Mouse (Mus musculus) frontal cortex, postnatal 36 days (tissue): ENCODE results near the gene Sgsm3.
"Not testable (repeated sequence)": the region's sequence is repeated elsewhere in the genome, so short reads cannot be mapped to it uniquely, and the experiment has no call there.

Source experiments
- DNase-seq, 2 experiments: peaks; one replicate each; pipeline ENCODE4 v3.0.0; 2022; ENCODE audit warnings: low spot score in 2 of 2

The Sgsm3 gene

DNA sequence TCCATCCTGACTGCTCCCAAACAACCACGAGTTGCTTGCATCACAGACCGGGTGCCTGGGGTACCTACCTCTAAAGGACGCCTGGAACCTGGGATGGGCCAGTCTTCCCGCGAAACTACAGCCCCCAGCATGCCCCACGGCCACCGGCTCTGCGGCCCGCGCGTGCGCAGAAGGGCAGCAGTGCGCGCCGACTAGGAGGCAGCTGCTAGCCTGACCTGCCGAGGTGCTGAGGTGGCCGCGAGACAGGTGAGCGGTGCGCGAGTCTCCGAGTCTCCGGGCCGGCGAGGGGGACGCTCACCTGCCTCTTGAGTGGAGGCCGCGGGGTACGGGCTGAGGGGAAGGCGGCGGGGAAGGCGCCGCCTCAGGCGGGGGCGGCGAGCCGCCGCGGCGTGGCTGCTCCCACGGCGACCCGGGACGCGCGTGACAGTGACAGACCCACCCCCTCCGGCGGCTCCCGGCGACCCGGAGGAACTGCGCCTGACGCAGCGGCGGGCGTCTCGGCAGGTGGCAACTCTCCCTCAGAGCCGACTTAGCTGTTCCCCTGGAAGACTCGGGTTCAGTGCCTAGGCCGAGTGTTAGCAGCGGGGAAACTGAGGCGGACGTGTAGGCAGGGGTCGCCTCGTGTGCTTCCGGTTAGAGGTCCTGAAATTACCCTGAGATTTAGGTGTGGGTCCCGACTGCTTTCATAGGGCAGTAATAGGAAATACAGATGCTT, at the start of gene Sgsm3:
TSS of gene Sgsm3 (plus strand) at position 146 of the 715 bp plus-strand sequence.
- peak; percentile 86 to 87 for DNase-seq

DNA sequence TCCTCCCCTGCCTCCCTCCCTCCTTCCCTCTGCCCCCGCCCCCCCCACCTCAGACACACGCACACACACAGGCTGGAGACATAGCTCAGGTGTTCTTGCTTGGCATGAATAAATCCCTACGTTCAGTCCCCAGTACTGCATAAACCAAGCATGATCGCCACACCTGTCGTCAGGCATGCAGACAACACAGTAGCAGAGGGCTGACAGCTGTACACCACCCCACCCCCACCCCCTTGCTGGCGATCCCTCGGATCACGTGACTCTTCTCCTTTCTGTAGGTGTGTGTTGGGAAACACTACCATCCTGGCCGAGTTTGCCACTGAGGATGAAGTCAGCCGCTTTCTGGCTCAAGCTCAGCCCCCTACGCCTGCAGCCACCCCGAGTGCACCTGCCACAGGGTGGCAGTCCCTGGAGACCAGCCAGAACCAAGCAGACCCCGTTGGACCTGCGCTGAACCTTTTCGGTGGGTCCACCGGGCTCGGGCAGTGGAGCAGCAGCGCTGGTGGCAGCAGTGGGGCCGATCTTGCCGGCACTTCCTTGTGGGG, 48.7 kb upstream of the Sgsm3 start:
- DNase-seq: no peak

DNA sequence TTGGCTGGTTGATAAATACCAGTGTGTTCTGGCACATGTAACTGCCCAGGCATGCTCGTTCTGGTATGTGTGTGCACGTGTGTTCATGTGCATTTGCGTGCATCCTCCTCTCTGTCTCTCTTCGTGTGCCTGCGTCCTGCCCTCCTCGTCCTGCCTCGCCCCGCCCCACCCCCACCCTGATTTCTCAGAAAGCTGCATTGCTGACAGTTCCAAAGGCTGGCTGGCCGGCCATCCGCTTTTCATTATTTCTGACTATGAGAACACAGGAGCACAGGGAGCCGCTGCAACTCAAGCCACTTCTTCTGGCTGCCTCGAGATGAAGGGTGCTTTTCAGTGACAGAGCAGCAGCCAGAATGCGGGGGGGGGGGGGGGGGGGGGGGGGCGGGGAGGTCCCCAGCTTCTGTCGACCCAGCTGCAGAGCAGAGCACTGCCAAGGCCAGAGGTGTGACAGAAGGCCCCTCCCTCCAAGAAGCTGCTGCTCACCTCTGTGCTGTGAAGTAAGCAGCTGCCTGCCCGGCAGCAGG, 47.5 kb upstream of the Sgsm3 start:
- no peak for DNase-seq

DNA sequence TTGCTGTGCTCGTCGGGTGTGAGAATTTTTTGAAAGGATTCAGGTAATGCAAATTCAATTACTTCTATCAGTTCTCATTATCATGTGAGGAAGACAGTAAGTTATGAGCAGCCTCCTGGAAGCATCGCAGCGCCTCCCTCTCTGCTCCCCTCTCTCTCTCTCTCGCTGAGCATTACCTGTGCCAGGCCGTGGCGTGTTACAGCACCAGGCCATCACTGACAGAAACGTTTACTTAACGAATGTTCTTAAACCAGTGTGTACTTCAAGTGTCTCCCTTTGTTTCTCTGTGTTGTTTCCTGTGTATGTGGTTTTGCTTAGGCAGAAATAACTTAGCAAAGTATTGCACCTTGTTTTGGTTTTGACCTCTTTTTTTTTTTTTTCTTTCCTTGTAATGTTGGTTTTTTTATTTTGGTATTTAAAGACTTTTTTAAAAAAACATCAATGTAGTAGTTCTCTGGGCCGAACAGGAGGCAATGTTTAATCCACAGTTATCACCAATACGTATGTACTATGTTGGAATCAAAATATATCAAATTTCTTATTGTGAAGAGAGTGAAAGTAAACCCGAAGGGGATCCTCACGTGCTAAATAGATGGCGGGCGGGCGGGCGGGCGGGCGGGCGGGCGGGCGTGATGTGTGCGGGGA, 46.8 kb upstream of the Sgsm3 start:
- not testable (repeated sequence) for DNase-seq

DNA sequence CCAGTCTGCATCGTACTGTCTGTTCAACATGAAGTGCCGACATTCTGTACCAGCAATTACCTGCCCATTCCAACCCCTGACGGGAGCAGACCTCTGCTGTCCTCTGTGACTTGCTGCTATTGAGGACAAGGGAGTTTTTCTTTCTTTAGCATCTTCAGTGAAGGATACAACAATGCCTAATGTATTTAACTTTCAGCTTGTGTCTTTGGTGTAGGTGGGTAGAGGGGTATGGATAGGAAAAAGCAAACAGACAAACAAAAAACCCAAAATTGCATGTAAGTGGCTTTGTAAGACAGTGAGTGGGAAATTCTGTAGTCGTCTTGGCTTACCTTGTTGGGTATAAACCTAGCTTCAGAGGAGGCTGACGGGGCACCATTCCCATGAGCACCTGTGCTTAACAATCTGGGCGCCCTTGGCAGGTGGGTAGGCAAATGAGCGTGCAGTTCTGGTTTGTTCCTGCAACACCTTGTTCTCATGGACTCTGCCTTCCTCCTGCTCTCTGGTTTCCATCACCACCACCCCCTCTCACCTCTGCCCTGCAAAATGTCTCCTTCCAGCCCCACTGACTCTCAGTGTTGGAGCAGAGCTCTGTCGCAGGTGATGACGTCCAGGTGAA, 46.1 kb upstream of the Sgsm3 start:
- DNase-seq: no peak

DNA sequence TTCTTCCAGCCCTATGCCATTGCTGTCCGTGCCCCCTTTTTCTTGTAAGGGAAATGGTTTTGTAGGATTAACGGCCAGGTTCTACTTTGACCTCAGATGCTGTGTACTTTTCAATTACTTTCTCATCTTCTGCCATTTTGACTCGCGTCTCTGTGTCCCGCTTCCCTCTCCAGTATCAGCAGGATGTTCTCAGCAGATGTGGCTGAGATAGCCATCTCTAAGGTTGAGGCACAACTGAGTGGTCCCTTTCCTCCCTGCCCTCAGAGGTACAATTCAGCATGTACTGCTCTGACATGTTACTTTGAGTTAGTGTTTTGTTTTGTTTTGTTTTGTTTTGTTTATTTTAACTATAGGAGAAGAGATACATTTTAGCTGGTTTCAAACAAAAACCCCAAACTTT, 42.7 kb upstream of the Sgsm3 start:
- DNase-seq: no peak

DNA sequence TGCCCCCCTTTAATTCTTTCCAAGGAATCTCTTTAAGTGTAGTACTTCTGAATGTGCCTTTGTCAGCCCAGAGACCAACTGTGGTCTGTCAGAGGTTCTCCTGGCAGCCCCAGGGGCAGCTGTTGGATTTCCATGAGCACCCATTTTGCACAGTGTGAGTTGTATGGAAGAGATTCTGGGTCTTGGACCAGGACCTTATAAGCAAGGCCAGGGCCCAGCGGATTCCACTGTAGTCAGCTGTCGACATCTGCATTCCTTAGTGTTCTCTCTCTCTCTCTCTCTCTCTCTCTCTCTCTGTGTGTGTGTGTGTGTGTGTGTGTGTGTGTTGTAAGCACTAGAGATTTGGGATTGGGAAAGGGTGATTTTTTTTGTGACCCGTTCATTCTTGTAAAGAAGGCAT, 40.9 kb upstream of the Sgsm3 start:
- DNase-seq: no peak

DNA sequence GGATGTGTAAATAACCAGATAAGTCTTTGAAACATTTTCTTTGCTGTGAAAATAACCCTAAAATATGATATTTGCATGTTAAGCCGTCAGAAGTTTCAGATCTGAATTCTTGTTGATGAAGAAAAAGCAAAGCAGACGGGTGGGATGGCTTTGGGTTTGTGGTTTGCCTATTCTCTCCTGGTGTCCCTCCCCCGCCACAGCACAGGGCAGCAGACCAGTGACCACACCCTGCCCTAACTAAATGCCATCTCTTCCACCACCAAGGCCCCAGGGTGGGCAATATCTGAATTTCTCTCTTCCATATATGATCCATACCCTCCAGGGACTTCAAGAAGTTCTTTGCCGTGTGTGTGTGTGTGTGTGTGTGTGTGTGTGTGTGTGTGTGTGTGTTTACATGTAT, 39.0 kb upstream of the Sgsm3 start:
- DNase-seq: no peak

DNA sequence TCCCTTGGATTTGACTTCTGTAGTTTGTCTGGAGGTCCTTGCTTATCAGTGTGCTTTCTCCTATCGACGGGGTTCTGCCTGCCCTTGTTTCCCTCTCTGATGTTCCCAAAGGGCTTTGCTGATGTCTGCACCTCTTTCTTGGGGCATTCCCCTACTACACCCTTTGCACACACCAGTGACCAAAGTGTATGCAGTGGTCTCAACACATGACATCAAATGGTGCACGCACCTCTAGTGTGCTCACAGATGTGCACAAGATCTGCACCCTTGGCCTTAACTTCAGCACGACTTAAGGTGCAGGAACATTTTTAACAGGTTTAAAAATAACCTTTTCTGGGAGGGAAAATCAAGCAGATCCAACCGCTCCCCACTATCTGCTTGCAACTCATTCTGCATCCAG, 38.2 kb upstream of the Sgsm3 start:
- DNase-seq: no peak

DNA sequence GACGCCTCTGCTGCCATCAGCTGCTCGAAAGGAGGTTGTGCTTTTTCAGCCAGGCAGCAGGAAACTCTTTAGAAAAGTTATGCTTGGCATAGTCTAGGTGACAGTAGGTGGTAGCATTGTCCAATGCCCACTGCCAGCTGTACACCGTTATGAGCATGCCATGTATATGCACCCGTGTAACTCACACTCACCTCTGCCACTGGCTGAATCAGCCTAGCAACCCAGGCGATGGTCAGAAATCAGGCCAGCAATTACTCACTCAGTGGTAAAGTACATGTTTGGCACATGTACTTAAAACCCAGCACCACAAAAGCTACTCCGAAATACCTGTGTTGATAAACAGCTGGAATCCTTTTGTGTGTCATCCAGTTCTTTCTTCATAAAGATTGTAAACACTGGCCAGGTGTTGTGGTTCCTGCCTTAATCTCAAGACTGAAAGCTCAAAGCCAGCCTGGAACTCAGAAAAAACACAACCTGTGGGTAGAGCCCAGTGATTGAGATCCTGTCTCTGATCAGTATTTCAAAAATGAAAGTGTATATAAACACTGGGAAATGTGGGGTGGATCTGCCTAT, 36.0 kb upstream of the Sgsm3 start:
- no peak for DNase-seq

DNA sequence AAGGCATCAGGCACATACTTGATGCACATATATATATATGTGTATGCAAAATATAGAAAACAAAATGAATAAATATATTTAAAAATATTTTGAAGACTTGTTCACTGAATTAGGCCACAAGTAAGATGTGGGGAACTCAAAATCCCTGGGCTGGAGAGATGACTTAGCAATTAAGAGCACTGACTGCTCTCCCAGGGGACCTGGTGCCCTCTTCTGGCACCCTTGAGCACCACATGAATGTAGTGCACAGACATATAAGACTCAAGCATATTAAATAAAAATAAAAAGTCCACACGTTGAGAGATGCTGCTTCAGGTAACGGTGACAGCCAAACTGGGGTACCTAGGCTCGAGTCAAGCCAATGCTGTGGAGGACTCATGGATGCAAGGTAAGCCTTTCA, 31.7 kb upstream of the Sgsm3 start:
- peak in 1 of 2 experiments; percentile 37 for DNase-seq

DNA sequence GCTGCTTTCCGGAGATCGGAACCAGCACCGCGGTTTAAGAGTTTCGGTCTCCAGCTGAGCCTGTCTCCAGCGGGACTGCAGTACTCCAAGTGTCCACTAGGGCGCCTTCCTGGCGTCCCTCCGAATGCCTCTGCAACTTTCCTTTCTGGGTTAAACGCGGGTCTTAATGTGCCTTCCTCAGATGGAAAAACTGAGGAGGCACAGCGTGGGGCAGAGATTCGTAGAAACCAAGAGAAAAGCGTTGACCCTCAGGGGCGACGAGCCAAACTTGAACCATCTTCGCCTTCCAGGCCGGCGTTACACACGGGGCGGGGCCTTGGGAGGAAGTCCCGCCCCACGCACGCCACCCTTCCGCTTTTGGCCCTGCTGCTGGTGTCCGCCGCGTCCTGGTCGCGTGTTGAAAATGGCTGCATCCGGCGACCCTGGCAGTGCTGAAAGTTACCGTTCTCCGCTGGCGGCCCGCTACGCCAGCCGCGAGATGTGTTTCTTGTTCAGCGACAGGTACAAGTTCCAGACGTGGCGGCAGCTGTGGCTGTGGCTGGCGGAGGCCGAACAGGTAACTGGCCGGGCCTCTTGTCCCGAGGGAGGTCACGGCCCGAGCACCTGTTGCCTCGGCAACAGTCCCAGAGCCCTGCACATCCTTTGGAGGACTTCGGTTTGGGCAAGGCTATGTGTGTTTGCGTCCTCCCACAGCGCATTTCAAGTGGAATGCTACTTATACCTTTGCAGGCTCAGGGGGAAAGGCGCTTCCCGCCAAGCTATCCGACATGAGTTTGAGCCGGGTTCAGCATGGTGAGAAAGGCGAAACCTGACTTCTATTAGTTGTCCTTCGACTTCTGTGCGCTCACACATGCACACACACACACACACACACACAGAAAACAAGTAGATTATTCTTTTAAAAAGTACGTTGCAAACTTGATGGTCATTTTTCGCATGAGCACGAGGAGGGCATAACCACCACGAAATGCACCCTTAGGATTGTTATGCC, 29.1 kb upstream of the Sgsm3 start, which contains the start of gene Adsl:
TSS of gene Adsl (plus strand) at position 346 of the 991 bp plus-strand sequence.
- DNase-seq: peak; percentile 84 to 86

DNA sequence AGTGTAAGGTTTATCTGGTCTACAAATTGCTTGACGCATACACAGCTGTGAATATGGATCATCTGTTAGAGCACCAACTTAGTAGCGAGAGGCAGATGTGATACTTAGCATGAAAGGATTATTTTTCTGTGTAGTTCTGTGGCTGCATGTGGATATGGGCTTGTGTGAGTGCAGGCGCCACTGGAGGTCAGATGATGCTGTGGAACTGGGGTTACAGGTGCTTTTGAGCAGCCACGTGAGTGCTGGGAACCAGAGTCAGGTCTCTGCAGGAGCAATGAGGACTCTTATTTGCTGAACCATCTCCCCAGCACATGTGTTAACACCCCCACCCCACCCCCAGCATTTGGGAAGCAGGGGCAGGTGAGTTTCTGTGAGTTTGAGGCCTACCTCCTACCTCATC, 28.1 kb upstream of the Sgsm3 start:
- DNase-seq: no peak

DNA sequence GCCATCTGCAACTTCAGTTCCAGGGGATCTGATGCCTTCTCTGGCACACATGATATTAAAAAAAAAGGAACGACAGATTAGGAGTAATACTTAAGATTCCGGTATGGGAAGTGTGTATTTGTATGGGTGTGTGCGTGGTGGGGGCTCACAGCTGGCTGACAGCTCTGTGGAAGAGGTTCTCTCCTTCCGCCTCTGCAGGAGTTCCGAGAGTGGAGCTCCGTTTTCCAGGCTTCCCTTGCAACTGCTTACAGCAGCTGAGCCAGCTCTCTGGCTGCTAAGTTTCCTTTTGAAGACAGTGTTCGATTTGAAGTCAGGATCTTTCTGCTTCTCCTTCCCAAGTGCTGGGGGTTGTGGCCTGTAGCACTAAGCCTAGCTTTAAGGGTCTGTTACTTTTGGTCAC, 27.5 kb upstream of the Sgsm3 start:
- no peak for DNase-seq

DNA sequence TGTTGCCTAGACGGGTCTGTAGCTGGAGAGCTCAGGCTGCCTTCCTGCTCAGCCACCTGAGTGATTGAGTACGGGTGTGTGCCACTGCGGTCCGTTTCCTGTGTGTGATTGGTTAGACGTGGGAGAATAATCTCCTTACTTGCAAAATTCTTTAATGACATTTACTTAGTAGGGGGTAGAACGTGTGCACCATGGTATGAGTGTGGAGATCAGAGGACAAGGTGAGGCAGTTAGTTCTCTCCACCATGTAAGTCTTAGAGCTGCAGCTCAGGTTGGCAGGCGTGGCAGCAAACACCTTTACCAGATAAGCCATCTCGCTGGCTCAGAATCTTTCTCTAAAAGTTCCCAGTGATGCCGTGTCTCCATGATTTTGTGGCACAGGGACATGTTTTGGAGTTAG, 23.6 kb upstream of the Sgsm3 start:
- DNase-seq: no peak

DNA sequence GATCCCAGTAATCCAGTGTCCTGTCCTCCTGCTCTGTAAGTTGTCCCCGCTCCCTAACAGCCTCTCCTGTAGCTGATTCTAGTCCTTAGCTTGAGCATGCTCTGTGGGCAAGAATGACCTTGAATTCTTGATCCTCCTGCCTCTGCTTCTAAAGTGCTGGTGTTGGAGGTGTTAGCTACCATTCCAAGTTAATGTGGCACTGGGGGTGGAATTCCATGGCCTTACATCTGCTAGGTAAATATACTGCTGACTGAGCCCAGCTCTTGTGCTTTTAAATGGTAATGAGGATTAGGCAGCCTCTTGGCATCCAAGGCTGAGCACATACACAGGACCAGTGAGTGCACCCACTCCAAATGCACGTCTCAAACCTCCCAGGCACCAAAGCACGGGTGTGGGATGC, 22.7 kb upstream of the Sgsm3 start:
- DNase-seq: no peak

DNA sequence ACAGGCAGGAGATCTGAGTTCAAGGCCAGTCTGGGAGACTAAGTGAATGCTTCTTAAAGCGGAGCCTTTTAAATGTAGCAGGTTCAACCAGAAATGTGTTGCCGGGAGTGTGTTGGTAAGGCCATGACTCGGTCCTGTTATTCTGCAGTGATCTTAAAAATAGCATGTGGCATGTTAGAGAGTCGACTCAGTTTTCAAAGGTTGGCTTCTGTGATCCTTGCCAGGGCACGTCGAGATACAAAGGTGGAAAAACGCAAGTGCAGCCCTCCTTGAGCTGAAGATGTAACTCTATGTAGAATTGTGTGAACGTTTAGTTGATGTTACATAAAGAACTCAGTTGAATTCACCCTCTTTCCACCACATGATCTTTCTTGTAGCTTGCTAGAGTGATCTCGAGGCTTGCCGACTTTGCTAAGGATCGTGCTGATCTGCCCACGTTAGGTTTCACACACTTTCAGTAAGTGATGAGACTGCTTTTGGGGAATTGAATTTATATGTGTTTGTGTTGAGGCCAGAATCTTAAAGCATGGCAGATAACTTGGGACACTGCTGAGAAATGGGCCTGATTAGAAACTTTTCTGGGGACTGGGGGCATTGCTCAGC, 21.6 kb upstream of the Sgsm3 start:
- peak in 1 of 2 experiments; percentile 32 for DNase-seq

DNA sequence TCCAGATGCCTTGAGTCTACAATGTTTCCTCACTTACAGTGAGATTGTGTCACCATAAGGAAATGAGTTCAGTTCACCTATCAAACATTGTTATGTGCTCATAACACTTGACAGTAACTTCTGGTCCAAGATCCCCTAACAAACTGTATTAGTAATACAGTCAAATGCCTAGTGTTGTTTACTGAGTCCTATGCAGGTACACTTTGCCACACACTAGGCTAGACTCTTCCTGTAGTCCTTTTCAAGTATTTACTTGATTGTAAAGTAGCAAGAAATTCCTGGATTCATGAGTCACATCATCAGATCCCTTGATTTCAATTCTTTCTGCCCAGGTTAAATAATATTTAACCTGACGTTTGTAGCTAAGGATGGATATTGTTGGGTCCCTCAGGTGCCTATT, 8.2 kb upstream of the Sgsm3 start:
- no peak for DNase-seq

DNA sequence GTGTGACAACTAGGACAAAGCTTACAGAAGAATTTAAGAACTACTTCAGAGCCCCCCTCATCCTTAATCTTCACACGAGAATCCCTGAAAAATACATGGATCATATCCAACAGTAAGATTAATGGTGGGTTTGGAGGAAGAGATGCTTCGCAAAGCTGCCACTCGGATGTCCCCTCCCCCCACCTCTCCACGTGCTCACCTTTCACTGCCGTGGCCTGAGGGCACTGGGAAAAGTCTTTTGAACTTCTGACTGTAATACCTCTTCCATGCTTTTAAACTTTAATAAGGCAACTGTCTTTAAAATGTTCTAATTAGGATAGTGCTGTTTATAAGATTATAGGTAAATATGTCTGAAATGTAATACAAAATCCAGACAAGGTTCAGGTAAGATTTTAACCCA, 3.3 kb upstream of the Sgsm3 start:
- no peak for DNase-seq

DNA sequence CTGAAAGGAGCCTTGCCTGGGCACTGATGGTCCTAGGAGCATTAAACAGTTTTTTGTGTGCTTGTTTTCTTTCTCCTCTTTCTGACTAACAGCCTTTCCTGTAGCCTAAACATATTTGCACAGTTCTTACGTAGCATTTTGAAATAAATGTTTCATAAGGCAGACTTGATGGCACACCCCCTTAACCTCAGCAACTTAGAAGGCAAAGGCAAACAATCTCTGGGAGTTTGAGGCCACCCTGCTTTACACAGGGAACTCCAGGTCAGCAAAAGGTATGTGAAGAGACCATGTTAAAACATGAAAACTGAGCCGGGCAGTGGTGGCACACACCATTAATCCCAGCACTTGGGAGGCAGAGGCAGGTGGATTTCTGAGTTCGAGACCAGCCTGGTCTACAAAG, 1.9 kb upstream of the Sgsm3 start:
- DNase-seq: no peak

DNA sequence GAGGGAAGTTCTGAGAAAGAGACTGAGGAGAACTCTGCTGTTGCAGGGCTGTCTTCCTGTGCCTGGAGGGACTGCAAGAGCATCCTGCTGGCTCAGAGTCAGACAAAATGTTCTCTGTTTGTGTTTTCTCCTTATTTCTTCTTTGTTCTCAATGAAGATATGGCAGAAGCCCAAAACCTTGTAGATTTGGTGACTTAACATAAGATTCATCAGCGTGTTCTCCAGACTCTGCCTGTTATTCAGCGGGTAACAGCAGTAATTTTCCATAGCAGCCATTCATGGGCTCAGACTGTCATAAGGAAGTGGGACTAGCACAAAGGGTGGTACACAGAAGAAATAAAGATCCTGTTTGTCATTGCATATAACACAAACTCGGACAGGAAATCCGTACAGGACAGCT, 2.0 kb downstream of the Sgsm3 start:
- no peak for DNase-seq
